Mouse (Mus musculus) limb, embryonic 10.5 days (tissue): ENCODE data around the gene Cacna1f. TPM values are rescaled to one million over a fixed set of nuclear protein-coding genes. Genes with fewer than 3 reads are reported as not detected.

Experiments used
- polyA plus RNA-seq: library from polyadenylated mRNA; unstranded; fragments of >200 nt; fragmentation: Nextera tagmentation; extraction: Ambion mirVana; gene quantifications from 2 replicates; pipeline ENCODE4 v1.2.1, GENCODE M21; 2016

The Cacna1f gene
- polyA plus RNA-seq, 1 experiment from 2014 or later = not detected

Other genes with a start within 250 kb of the Cacna1f start
- gene Usp27x, start 231.3 kb upstream of the Cacna1f start, polyA plus RNA-seq = 0.60 and 0.68 TPM in 2 replicates
- 0.05 and 0.06 TPM in 2 replicates for gene Foxp3, start 33.4 kb upstream of the Cacna1f start, polyA plus RNA-seq
- 1.3 and 1.5 TPM in 2 replicates for gene Ppp1r3f, start 32.8 kb upstream of the Cacna1f start, polyA plus RNA-seq
- gene Ccdc22, start 1.6 kb upstream of the Cacna1f start, polyA plus RNA-seq = 36.5 and 37.9 TPM in 2 replicates
- gene Syp, start 31.4 kb downstream of the Cacna1f start, polyA plus RNA-seq = 1.6 and 1.9 TPM in 2 replicates
- 6.4 and 9.1 TPM in 2 replicates for gene Prickle3, start 50.2 kb downstream of the Cacna1f start, polyA plus RNA-seq
- gene Plp2, start 64.3 kb downstream of the Cacna1f start, polyA plus RNA-seq = 72.6 and 77.7 TPM in 2 replicates
- 0.08 and 0.13 TPM in 2 replicates for gene Magix, start 74.2 kb downstream of the Cacna1f start, polyA plus RNA-seq
- gene Gpkow, start 90.0 kb downstream of the Cacna1f start, polyA plus RNA-seq = 40.5 and 48.2 TPM in 2 replicates
- 18.1 and 20.8 TPM in 2 replicates for gene Wdr45, start 107.2 kb downstream of the Cacna1f start, polyA plus RNA-seq
- gene Gm45208, start 115.2 kb downstream of the Cacna1f start, polyA plus RNA-seq = not detected in 2 replicates
- 74.0 and 79.0 TPM in 2 replicates for gene Praf2, start 121.4 kb downstream of the Cacna1f start, polyA plus RNA-seq
- 21.8 and 21.9 TPM in 2 replicates for gene Ccdc120, start 143.8 kb downstream of the Cacna1f start, polyA plus RNA-seq
- 26.0 and 26.8 TPM in 2 replicates for gene Tfe3, start 155.5 kb downstream of the Cacna1f start, polyA plus RNA-seq
- gene Gripap1, start 182.7 kb downstream of the Cacna1f start, polyA plus RNA-seq = 29.5 and 36.3 TPM in 2 replicates
- gene Kcnd1, start 215.2 kb downstream of the Cacna1f start, polyA plus RNA-seq = 0.85 and 1.2 TPM in 2 replicates
- gene Otud5, start 234.3 kb downstream of the Cacna1f start, polyA plus RNA-seq = 41.4 and 47.5 TPM in 2 replicates